Mouse (Mus musculus): ENCODE data around the gene Gm9837. TPM values are rescaled to one million over a fixed set of nuclear protein-coding genes. Genes with fewer than 3 reads are reported as not detected.

Gene Gm9837
- polyA plus RNA-seq, 1 experiment = not detected

- 73% methylated on average over 6 of the region's 6 CpGs for WGBS
- Histone ChIP-seq H3K27me3 (ENCODE audit: control insufficient read depth, insufficient read depth, low read length) (no peaks in the 10 kb centered on the region), H3K27ac (ENCODE audit: insufficient read depth, low read length) (peak overlapping the region; percentile 41; the same call in 1 of the 2 replicates), H3K4me1 (ENCODE audit: control insufficient read depth, insufficient read depth, low read length) (peaks cover 13% of the 10 kb centered on the region), H3K4me3 (replicated peaks; ENCODE audit: insufficient read depth, low read depth, low read length) (no peak overlapping the region)
- no peak for DNase-seq
- no peak for TF ChIP-seq CTCF (IDR thresholded peaks at IDR 0.05; ENCODE audit: borderline replicate concordance, insufficient read depth, low read depth, low read length)
- no peak for TF ChIP-seq POLR2A (IDR thresholded peaks at IDR 0.05; ENCODE audit: borderline replicate concordance, insufficient read depth, low read length)
Observed at GRCm38 (mm10) chr11:53495417-53495816, 25.1 kb upstream of the Gm9837 start.

GRCm38 (mm10) chr11:53493243-53493955, 23.1 kb upstream of the Gm9837 start:
- DNase-seq = no peak
- TF ChIP-seq POLR2A (IDR thresholded peaks at IDR 0.05; ENCODE audit: borderline replicate concordance, insufficient read depth, low read length) (no peak), CTCF (IDR thresholded peaks at IDR 0.05; ENCODE audit: borderline replicate concordance, insufficient read depth, low read depth, low read length) (no peak)
- WGBS = 87% methylated on average over 3 of the region's 3 CpGs
- no peak overlapping the region for H3K4me3 ChIP-seq (replicated peaks; ENCODE audit: insufficient read depth, low read depth, low read length)
- no peaks in the 10 kb centered on the region for H3K27me3 ChIP-seq (ENCODE audit: control insufficient read depth, insufficient read depth, low read length)
- peaks cover 8% of the 10 kb centered on the region for H3K4me1 ChIP-seq (ENCODE audit: control insufficient read depth, insufficient read depth, low read length)
- no peak overlapping the region for H3K27ac ChIP-seq (ENCODE audit: insufficient read depth, low read length)

- TF ChIP-seq CTCF (IDR thresholded peaks at IDR 0.05; ENCODE audit: borderline replicate concordance, insufficient read depth, low read depth, low read length) = no peak
- no peak for TF ChIP-seq POLR2A (IDR thresholded peaks at IDR 0.05; ENCODE audit: borderline replicate concordance, insufficient read depth, low read length)
- DNase-seq = peak in 1 of 2 experiments; percentile 50
- no peak overlapping the region for H3K4me3 ChIP-seq (replicated peaks; ENCODE audit: insufficient read depth, low read depth, low read length)
- no peak overlapping the region for H3K27ac ChIP-seq (ENCODE audit: insufficient read depth, low read length)
- H3K4me1 ChIP-seq (ENCODE audit: control insufficient read depth, insufficient read depth, low read length) = peaks cover 5% of the 10 kb centered on the region; the same call in 1 of the 2 replicates
- H3K27me3 ChIP-seq (ENCODE audit: control insufficient read depth, insufficient read depth, low read length) = no peaks in the 10 kb centered on the region
- WGBS = 56% methylated on average over 8 of the region's 8 CpGs
Observed at GRCm38 (mm10) chr11:53491954-53492401, 21.7 kb upstream of the Gm9837 start.

GRCm38 (mm10) chr11:53489421-53489820, 19.1 kb upstream of the Gm9837 start:
- DNase-seq = no peak
- TF ChIP-seq POLR2A (IDR thresholded peaks at IDR 0.05; ENCODE audit: borderline replicate concordance, insufficient read depth, low read length) (no peak), CTCF (IDR thresholded peaks at IDR 0.05; ENCODE audit: borderline replicate concordance, insufficient read depth, low read depth, low read length) (no peak)
- no peaks in the 10 kb centered on the region for H3K27me3 ChIP-seq (ENCODE audit: control insufficient read depth, insufficient read depth, low read length)
- no peak overlapping the region for H3K4me3 ChIP-seq (replicated peaks; ENCODE audit: insufficient read depth, low read depth, low read length)
- no peak overlapping the region for H3K27ac ChIP-seq (ENCODE audit: insufficient read depth, low read length)
- H3K4me1 ChIP-seq (ENCODE audit: control insufficient read depth, insufficient read depth, low read length) = peaks cover 5% of the 10 kb centered on the region; the same call in 1 of the 2 replicates
- 83% methylated on average over 9 of the region's 9 CpGs for WGBS

GRCm38 (mm10) chr11:53489007-53489406, 18.7 kb upstream of the Gm9837 start:
- H3K4me3 ChIP-seq (replicated peaks; ENCODE audit: insufficient read depth, low read depth, low read length) = no peak overlapping the region
- H3K4me1 ChIP-seq (ENCODE audit: control insufficient read depth, insufficient read depth, low read length) = peaks cover 5% of the 10 kb centered on the region; the same call in 1 of the 2 replicates
- no peak overlapping the region for H3K27ac ChIP-seq (ENCODE audit: insufficient read depth, low read length)
- H3K27me3 ChIP-seq (ENCODE audit: control insufficient read depth, insufficient read depth, low read length) = no peaks in the 10 kb centered on the region
- no peak for DNase-seq
- TF ChIP-seq POLR2A (IDR thresholded peaks at IDR 0.05; ENCODE audit: borderline replicate concordance, insufficient read depth, low read length) = no peak
- no peak for TF ChIP-seq CTCF (IDR thresholded peaks at IDR 0.05; ENCODE audit: borderline replicate concordance, insufficient read depth, low read depth, low read length)
- 97% methylated on average over 5 of the region's 5 CpGs for WGBS

DNA sequence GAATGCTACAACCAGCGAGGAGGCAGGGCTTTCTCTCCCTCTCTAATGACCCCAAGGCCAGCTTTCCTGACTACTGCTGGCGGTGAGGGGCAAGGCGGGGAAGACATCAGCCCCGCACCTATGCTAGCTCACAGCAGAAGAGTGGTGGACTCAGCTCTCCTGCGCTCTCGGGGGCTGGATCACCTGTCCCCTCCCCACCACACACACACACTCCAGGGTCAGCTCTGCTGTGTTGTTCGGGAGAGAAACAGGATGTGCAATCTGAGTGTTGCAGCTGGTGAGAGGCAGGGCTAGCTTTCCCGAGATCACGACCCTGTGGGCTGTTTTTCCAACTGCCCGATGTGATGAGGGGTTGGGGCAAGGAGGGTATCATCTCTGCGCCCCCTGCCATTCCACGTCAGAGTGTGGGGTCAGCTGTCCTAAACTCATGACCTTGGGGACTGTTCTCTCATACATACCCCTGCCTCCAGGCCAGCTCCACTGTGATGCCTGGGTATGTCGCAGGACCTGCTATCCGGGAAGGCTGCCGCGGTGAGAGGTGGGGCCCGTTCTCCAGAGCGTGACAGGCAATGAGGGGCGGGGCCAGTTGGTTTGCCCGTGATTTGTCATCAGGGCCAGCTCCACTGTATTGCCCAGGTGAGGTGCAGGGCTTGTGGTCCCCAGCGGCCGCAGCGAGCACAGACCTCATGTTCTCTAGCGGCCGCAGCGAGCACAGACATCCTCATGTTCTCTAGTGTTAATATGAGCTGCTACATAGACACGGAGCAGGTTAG, 16.7 kb upstream of the Gm9837 start:
- TF ChIP-seq CTCF (IDR thresholded peaks at IDR 0.05; ENCODE audit: borderline replicate concordance, insufficient read depth, low read depth, low read length) (no peak), POLR2A (IDR thresholded peaks at IDR 0.05; ENCODE audit: borderline replicate concordance, insufficient read depth, low read length) (peak; percentile 68; the same call in 1 of the 2 replicates)
- WGBS = 28% methylated on average over 27 of the region's 27 CpGs
- Histone ChIP-seq H3K27ac (ENCODE audit: insufficient read depth, low read length) (peak overlapping the region; percentile 82), H3K4me1 (ENCODE audit: control insufficient read depth, insufficient read depth, low read length) (peaks cover 11% of the 10 kb centered on the region; the same call in 1 of the 2 replicates), H3K27me3 (ENCODE audit: control insufficient read depth, insufficient read depth, low read length) (no peaks in the 10 kb centered on the region), H3K4me3 (replicated peaks; ENCODE audit: insufficient read depth, low read depth, low read length) (peak overlapping the region; percentile 66)
- peak; percentile 85 to 88 for DNase-seq

GRCm38 (mm10) chr11:53486351-53486750, 16.1 kb upstream of the Gm9837 start:
- WGBS = 72% methylated on average over 3 of the region's 3 CpGs
- no peaks in the 10 kb centered on the region for H3K27me3 ChIP-seq (ENCODE audit: control insufficient read depth, insufficient read depth, low read length)
- H3K4me1 ChIP-seq (ENCODE audit: control insufficient read depth, insufficient read depth, low read length) = peaks cover 11% of the 10 kb centered on the region; the same call in 1 of the 2 replicates
- no peak for TF ChIP-seq CTCF (IDR thresholded peaks at IDR 0.05; ENCODE audit: borderline replicate concordance, insufficient read depth, low read depth, low read length)
- peak overlapping the region; percentile 82; the same call in 1 of the 2 replicates for H3K27ac ChIP-seq (ENCODE audit: insufficient read depth, low read length)
- peak; percentile 39 to 43 for DNase-seq
- H3K4me3 ChIP-seq (replicated peaks; ENCODE audit: insufficient read depth, low read depth, low read length) = no peak overlapping the region

Measured in cerebellum, adult 2 months (tissue).